Mouse (Mus musculus): ENCODE measurements around the gene Adgra1. TPM values are rescaled to one million over a fixed set of nuclear protein-coding genes. Genes with fewer than 3 reads are reported as not detected.

The Adgra1 gene
- total RNA-seq, 2 experiments from 2014 or later: 2.4 to 3.9 TPM

- DNase-seq: peak; percentile 63
These were observed 71.7 kb downstream of the Adgra1 start for GRCm38 (mm10) chr7:139905661-139906060.

GRCm38 (mm10) chr7:139908176-139908575, 74.2 kb downstream of the Adgra1 start:
- peak; percentile 9 for DNase-seq

DNA sequence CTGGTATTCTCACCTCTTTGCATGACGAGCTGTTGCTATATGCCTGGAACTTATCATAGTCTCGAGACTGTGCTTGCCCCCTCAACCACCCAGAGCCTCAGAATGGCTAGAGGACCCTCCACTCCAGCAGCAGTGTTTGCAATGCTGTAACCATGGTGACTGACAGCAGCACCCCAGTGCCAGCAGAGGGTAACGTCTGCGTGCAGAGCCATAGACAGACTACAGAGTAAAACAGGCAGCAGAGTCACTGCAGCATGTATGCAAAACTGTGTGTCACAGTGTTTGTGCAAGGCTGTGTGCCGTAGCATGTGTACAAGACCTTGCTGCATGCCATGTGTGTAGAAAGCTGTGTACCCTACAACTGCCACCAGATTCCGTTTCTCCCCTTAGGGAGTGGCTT, 75.5 kb downstream of the Adgra1 start:
- no peak for DNase-seq

DNA sequence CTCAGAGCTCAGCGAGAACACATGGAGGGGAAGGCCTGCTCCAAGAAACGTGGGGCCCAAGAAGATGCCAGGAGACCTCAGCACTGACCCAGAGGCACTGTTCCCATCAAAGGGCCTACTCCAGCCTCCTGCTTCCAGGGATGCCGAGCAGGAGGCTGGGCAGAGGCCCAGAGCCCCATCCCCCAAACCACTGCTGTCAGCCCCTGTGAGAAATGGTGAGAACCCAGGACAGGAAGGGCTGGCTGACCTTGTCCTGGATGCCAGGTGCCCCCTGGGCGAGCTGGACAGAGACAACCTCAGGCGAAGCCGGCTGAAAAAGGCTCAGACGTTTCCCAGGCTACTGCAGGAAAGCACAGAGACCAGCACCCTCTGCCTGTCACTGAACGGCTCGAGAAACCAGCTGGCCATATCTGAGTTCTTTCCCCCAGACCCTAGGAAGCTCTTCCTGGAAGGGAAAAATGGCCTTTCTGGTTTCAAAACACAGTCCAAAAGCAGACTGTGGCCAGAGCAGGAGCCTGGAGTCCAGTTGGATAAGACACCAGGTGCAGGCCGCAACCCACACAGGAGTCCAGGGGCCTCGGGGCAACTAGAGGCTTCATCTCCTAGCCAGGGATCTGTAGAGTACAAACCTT, 76.3 kb downstream of the Adgra1 start:
- no peak for DNase-seq

GRCm38 (mm10) chr7:139914141-139915047, 80.4 kb downstream of the Adgra1 start:
- peak; percentile 10 for DNase-seq

DNA sequence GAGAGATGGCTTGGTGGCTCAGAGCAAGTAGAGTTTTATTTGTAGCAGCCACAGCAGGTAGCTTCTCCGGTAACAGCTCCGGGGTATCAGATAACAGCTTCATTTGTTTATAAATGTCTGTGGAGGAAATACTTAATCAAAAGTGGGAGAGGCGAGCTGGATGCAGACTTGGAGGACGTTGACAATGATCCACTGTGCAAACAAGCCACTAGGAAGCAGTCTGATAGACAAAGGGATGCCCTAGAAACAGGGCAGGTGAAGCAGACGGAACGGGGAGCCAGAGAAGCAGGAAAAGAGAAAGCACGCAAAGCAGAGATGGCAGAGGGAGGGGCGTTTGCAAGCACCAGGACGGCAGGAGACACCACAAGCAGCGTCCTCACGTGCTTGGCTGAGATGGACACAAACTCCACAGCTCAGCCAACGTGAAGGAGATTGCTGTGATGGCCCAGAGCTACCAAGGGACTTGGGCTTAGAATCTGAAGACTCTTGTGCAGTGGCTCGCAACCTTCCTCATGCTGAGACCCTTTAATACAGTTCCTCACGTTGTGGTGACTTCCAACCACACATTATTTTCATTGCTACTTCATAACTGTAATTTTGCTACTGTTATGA, 81.8 kb downstream of the Adgra1 start:
- DNase-seq: no peak

GRCm38 (mm10) chr7:139916345-139916744, 82.4 kb downstream of the Adgra1 start:
- no peak for DNase-seq

DNA sequence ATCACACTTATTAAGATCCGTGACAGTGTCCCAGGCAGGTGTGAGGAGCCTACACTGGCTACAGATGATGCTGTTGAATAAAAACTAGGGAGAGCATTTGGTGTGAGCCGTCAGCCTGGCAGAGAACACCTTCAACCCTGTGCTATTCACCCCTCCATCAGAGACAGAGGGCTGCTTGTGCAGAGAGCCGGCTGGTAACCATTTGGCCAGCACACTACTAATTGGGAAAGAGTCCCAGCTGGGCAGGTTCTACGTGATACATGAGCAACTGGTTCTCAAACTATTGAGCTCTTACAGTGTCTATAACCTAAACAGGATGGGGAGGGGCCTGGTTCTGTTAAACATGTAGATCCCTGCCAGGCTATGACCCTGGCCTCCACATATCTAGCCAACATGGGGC, 84.3 kb downstream of the Adgra1 start:
- no peak for DNase-seq

Other genes starting within 250 kb of the Adgra1 start
- 1 to 10 TPM in 1 of 2 experiments, under 1 TPM in 1; 0.45 to 1.2 TPM for gene Cfap46, start 150.4 kb upstream of the Adgra1 start, total RNA-seq (2021)
- gene Kndc1, start 60.5 kb downstream of the Adgra1 start, total RNA-seq (2021): under 1 TPM; 0.42 to 0.55 TPM
- under 1 TPM in 1 of 2 experiments, not detected in 1; 0.24 TPM for gene Utf1, start 109.6 kb downstream of the Adgra1 start, total RNA-seq (2021)
- gene 6430531B16Rik, start 144.6 kb downstream of the Adgra1 start, total RNA-seq (2021): under 1 TPM in 1 of 2 experiments, not detected in 1; 0.39 TPM
- 1 to 10 TPM; 1.9 to 2.9 TPM for gene Adam8, start 158.4 kb downstream of the Adgra1 start, total RNA-seq (2021)
- gene Zfp511, start 202.2 kb downstream of the Adgra1 start, total RNA-seq (2021): 10 to 100 TPM; 14.0 to 18.1 TPM
- gene Tubgcp2, start 202.5 kb downstream of the Adgra1 start, total RNA-seq (2021): 10 to 100 TPM; 32.7 to 37.4 TPM
- not detected for gene Msx3, start 214.9 kb downstream of the Adgra1 start, total RNA-seq (2021)
- gene Caly, start 248.4 kb downstream of the Adgra1 start, total RNA-seq (2021): 1 to 10 TPM; 4.9 to 6.6 TPM

Measured in adrenal gland, postnatal 10 days (tissue).